Mouse (Mus musculus) left cerebral cortex, adult 8-10 months (tissue): Measurements from ENCODE around the gene Trappc2. TPM values are rescaled to one million over a fixed set of nuclear protein-coding genes. Genes with fewer than 3 reads are reported as not detected.

ENCODE experiments used
- total RNA-seq, 4 experiments: library from RNA; stranded (reverse); gene quantifications; 2 replicates each; pipeline ENCODE4 v1.2.4; 2022

Trappc2 gene
- total RNA-seq, 4 experiments from 2014 or later, result 42.3 to 52.4 (median 47.3) TPM

Other genes with a start within 250 kb of the Trappc2 start
- 100 to 1,000 TPM; 569 to 727 (median 656) TPM for gene Gpm6b, start 201.7 kb upstream of the Trappc2 start, total RNA-seq
- 1 to 10 TPM; 6.5 to 7.1 (median 6.6) TPM for gene Ofd1, start 130 bp downstream of the Trappc2 start, total RNA-seq
- 10 to 100 TPM; 35.2 to 41.2 (median 36.3) TPM for gene Rab9, start 39.3 kb downstream of the Trappc2 start, total RNA-seq
- 1 to 10 TPM; 1.5 to 2.7 (median 2.4) TPM for gene Tceanc, start 78.0 kb downstream of the Trappc2 start, total RNA-seq
- gene Egfl6, start 145.1 kb downstream of the Trappc2 start, total RNA-seq, result 1 to 10 TPM; 1.8 to 2.8 (median 2.2) TPM